Mouse (Mus musculus): ENCODE measurements around the gene Cbx2. TPM values are rescaled to one million over a fixed set of nuclear protein-coding genes. Genes with fewer than 3 reads are reported as not detected.

Gene Cbx2
- total RNA-seq, 1 experiment from 2014 or later = 7.4 TPM

DNA sequence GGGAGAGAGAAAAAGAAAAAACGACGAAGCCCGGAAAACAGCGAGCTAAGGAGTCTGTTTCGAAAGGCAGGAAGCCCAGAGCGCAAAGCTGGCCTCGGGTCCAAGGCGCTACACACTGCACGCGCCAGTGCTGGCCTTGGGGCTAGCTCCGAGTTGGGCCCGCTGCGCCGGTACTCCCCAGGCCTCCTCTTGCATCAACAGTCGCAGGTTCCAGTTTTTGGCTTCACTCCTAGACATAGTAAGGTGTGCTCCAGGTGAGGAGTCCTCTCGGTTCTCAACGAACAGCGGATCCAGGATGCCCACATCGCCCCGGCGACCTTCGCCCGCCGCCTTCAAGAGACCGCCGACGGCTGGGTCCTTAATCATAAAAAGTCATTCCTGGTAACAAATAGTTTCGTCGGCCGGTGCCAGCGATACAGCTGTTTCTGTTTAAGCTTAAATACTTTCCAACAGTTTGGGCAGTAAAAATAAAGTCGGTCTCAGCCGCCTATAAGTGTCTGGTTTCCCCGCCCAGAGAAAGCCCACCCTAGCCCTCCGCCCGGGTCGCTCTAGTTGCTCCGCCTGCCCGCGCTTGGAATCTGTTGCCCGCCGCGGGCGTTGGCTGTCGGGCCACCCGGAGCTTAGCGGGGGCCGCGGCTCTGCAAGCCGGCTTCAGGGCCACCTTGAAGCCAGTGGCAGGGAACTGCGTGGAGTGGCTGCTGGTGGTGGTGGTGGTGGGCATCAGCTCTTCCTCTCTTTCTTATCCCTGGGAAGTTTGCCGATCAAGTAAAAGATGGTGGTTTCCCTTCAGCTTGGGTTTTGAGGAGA lies 19.9 kb downstream of the Cbx2 start:
- no peak for DNase-seq

DNA sequence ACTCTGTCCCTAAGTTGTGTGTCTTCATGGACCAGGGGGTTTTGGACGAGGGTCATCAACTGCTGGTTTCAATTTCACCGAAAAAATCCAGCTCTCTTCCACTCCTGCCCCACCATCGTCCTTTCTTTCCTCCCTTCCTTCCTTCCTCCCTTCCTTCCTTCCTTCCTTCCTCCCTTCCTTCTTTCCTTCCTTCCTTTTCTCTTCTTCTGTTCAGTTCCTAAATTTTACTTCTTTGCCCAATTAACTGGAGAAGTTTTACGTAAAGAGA lies 20.4 kb downstream of the Cbx2 start:
- DNase-seq = no peak

DNA sequence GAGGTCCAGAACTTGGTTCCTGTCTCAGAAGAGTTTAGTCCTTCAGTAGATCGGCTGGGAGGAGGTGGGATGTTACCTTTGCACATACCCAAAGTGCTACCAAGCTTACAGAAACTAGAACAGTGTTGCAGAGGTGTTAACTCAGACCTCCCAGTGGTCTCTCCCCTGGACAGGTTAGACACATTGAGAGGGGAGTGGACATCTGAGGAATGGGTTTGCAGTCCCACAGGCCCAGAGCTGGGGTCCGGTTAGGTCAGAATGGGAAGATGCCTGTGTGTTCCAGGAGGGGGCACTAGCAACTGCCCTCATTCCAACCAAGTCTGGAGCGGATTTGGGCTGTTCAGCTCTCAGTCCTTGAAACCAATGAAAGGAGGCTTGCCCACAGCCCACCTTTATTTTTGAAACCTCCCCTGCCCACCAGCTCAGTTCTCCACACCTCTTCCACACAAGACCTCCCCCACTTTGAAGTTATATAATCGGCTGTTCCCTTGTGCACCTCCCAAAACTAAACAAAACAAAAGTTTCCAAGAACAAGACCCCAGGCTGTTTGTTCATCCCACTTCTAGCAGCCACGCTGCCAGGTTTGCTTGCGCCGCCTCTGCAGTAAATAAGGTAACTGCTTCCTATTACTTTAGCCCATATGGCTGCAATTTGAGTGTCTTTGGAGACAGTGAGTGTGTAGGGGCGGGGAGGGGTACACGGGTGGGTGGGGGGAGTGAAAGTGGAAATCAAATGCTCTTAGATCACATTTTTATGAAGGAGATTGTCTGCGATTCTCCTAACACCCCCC lies 21.2 kb downstream of the Cbx2 start:
- DNase-seq = no peak

DNA sequence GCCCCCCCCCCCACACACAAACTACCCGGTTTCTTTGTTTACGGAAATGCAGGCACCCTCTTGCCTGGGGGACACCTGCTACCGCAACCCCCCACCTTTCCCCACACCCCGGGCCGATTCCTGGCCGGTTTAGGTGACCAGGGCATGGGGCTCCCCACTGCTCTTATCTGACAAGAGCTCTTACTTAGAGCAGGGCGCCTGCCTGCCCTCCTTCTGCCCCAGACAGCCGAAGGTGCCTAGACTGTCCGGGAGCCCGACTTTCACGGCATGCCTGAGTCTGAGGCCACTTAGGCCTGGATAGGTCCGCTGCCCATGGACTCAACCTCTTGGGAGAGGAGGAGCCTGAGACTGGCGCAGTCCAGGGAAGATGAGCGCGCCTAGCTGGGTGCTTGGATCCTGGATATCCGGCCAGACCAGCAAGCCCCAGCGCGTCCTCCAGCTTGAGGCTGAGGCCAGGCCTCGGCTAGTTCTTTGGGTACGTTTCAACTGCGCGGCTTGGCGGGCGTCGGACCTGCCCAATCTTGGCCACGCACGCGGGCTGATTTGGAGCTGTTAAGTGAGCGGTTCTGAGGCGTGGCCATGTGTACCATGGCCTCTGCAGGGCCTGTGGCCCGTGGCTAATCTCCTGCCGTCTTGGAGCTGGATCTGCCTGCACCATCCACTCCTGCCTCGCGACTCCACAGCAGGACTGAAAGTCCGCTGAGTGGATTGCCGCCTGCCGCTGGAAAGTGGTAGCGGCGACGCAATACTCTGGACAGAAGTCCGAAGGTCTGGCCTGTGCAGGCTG lies 22.0 kb downstream of the Cbx2 start:
- no peak for DNase-seq

DNA sequence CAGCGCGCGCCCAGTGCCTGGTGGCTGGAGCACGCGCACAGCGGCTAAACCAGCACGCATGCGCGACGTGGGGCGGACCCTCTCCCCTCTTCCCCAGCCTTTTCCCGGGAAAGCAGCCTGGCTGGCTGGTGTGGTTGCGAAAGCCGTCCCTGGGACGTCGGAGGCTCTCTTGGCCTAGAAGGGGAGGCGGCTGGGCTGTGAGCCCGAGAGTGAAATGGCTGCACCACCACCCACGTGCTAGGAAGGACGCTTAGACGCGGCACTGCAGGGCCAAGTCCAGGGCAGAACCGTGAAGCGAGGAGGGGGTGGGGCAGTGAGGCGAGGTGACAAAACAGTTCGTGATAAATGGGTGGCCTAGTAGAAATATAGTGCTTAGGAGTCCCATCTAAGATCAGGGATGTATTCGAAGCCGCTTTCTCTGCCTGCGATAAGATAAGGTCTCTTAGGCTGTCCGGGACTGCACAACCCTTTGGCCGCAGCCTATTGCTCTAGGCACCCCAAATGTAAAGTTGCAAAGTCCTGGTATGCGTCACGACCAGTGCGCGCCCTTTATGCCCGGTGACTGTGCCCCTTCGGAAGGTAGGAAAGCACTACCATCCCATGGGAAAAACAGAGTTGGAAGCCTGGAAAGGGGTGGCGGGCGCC lies 24.0 kb downstream of the Cbx2 start:
- DNase-seq = peak; percentile 81

DNA sequence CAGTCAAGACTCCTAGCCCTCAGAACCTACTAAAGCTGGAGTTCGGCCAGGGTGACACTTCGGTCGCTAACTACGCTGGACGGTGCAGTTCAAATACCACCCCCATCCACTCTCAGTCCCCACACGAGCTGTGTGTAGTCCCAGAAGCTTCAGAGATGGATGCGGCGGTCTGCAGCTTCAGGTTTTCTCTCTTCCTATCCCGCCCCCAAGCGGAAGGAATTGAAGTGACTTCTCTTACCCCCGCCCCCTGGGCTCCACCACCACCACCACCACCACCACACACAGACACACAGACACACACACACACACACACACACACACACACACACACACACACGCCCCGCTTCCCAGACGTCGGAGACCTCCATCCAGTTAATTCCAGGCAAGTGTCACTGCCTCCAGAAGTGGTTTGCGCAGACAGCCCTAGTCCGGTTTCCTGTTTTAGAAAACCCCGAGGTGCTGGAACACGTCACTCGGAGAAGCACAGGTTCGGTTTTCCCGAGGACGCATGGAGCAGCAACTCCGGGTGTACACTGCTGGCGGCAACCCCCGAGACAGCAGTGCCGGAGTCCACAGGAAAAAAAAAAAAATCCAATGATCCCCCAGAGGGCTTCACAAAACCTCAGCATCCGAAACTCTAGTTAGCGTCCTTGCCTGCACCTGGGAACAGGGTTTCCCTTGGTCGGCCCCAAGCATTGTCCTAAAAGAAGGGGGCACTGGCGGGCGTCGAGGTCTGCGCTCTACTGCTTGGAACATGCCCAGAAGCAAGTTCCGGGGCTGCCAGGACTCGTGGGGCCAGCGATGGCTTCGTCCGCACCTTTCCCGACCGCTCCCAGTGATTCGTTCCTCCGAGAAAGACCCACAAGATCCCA lies 24.7 kb downstream of the Cbx2 start:
- no peak for DNase-seq

DNA sequence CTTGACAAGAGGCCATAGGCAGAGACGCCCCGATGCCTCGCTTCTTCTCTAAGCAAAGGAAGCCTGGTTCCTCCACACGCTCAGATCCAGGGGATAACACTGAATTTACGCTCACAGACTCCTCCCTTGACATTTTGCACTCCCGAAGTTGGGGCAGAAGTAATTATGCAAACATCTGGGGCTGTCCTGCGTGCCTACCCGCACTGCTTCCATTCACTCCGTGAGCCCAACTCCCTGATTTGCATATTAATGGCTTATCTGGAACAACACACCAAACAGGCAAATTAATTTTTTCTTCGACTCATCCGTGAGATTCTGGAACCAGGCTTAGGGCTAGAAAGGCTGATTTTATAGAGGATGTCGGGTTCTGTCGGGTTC lies 25.4 kb downstream of the Cbx2 start:
- no peak for DNase-seq

DNA sequence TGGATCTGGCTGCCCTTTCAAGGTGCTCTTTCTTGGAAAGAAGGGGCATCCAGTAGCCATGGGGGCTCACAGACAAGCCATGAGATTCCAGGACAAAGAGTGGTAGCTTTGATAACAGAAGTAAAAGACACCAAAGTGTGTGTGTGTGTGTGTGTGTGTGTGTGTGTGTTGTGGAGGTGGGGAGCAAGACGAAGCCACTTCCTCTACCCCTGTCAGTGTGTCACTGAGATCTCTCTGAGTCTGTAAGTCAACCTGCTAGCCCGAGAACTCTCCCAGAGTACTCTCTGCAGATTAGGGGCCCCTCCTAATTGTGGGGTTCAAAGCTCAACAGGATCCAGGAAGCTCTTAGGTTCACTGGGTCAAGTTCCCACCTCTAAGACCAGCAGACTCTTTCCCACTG lies 27.6 kb downstream of the Cbx2 start:
- DNase-seq = no peak

DNA sequence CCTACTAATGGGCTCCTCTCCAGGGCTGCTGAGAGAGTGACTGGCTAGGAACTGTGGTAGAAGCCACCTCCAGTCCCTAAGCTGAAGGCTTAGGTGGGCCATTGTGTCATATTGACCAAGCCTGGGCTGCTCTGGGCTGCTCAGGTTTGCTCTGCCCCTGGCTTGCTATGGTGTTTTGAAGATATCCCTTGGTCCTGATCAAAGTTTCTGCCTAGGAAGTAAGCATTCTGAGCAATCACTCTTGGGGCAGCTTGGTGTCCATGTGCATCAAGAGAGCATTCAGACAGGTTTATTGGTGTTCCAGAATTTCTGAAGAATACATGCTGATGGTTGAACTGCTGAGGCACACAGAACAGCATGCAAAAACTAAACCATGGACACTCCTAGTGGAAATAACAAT lies 28.7 kb downstream of the Cbx2 start:
- DNase-seq = no peak

DNA sequence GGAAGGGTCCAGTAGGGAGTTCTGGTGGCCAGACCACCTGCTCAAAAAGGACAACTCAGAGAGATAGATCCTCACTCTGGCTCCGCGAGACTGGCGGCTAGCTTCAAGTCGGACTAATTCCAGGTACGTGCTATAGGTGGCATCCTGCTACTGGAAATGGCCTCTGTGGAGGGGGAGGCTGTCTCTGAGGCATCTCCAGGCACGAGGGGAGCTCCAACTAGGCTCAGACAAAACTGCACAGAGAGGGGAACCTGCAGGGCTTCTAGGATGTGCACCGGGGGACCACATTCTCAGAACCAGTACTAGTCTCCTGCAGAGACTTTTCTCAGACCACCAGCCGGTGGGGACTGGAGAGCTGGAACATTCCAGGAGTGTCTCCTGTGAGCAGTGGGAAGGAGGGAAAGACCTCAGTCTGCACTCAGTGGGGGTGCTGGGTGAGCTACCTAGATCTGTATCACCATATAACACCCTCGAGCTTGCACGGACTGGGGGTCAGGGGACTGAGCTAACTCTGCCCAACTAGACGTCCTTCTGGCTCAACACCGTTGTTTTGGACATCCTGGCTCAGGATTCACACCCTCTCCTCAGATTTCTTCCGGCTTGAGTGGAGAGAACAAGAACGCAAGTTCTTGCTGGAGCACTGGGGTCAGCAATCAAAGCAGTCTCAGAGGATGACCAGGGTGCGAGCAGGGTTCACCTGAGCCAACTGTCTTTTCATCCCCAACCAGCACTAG lies 29.3 kb downstream of the Cbx2 start:
- peak; percentile 48 for DNase-seq

DNA sequence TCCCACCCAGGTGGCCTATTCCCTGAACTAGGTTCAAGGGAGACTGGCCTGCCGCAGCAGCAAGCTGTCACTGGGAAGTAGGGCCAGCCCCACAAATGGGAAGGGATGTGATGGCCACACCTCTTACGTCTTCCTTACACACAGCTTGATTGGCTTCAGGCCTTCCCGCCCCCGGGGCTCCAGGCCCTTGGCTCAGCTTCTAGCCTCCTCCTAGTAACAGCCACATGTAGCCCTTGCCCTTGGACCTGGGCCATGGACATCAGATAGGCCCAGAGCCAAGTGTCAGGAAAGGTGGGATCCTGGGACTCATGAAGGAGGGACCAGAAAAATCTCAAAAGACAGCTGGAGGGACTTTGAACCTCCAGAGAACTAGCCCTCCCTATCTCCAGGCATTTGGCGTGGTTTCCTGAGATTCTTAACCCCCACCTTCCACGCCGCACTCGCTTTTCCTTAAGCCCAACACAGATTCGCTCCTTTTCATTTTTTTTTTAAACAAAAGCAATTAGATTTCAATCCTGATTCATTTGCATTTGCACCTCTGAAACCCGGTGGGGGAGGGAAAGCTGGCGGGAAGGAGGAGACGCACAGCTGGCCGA lies 30.0 kb downstream of the Cbx2 start:
- DNase-seq = peak; percentile 44

DNA sequence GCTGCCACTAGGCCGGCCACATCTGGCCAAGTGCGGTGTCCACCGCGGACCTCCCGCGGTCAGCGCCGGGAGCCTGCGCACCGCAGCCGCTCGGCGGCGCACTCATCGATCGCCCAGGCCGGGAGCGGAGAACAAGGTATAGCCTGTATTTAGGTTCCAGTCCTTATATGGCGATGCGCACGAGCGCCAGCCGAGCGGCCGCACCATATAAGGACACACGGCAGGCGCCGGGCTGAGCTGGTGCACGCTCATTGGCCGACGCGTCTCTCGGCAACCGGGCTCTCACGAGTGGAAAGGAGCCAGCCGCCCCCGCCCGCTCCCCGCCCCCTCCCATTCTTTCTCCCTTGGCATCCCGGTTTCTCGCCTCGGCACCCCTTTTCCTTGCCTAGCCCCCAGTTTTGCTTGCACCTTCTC lies 30.5 kb downstream of the Cbx2 start:
- DNase-seq = peak; percentile 87

DNA sequence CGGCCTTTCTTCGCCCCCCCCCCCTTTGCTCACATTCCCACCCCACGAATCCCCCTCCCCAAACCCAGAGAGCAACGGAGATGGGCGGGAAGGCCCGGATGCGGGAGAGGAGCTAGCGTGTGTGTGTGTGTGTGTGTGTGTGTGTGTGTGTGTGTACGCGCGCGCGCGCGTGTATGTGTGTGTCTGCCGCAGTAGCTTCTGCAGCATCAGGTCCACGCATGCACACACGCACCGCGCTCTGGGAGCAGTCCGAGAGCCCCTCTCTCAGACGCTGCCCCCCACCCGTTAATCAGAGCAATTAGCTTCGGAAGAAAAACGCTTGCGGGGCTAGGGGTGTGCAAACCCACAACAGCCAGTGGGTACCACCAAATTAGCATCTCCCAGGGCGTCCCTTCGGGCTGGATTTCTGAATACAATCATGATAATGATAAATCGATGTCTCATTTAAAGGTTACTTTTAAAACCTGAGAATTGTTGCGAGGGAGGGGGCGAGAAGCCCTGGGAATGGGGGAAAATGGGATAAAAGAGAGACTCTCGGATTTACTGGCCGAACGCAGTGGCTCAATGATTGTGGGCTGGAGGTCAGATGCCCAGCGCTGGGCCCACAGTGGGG lies 31.1 kb downstream of the Cbx2 start:
- no peak for DNase-seq

DNA sequence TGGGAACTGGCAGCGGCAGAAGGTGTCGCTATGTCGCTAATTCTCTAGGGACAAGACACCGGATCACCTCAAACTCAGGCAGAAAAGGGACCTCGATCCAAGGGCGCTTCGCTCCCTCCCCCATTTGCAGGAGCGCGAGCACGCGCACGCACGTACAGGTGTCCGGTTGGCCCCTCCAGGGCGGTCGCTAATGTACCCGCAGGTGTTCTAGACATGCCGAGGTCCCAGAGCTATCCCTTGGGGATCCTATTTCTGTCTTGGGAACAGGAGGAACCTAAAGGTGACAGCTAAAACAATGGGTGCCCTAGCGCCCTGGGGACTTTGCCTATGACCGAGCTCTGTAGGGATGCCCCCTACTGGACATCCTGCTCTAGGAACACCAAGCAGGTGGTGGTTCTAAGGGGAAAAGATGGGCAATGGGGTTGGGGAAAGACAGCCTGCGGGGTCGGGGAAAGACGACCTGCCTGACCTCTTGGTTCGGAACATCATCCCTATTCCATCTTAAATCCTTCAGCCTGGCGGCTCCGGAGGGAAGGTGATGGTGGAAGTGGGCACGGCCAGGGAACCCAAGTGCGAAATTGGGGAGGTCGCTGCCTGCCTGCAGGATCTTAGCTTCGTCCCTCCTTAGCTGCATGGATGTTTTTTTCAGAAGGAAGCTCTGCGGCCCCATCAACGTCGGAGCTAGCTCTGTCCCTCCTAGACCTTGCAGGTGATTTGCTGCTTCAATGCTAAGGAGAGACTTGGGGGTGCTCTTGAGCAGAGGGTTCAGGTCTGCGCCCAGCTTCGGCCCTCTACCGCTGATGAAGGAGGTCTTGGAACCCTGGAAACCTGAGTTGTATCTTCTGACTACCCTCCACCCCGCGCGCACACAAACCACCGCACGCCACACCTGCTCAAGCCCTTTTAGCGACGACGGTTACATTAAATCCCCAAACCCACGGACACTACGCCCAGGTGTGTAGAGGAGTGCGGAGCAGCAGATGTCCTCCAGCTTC lies 31.9 kb downstream of the Cbx2 start:
- DNase-seq = peak; percentile 46

DNA sequence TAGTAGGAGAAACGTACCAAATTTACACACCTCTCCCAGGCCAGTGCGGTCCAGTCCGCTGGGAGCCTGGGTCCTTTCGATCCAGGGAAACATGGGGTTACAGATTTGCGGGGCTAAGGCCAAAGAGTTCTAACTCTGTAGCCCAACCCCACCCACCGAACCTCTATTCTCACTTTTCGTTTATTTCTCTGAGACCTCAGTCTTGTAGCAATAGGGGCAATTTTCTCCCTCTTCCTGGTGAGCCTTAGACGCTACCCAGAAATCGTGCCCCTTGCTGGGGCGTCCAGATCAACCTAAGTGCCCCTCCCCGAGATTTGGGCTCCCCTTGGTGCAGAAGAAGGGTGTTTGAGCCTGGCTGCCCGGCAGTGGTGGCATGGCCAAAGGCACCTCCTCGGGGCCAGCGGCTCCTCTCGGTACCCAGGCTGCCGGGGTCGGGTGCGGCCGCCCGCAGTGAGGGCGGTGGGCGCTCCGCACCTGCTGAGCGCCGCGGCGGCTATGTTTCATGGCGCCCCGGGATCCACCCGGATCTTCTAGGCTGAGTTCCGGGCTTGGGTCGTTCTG lies 32.9 kb downstream of the Cbx2 start:
- DNase-seq = no peak

DNA sequence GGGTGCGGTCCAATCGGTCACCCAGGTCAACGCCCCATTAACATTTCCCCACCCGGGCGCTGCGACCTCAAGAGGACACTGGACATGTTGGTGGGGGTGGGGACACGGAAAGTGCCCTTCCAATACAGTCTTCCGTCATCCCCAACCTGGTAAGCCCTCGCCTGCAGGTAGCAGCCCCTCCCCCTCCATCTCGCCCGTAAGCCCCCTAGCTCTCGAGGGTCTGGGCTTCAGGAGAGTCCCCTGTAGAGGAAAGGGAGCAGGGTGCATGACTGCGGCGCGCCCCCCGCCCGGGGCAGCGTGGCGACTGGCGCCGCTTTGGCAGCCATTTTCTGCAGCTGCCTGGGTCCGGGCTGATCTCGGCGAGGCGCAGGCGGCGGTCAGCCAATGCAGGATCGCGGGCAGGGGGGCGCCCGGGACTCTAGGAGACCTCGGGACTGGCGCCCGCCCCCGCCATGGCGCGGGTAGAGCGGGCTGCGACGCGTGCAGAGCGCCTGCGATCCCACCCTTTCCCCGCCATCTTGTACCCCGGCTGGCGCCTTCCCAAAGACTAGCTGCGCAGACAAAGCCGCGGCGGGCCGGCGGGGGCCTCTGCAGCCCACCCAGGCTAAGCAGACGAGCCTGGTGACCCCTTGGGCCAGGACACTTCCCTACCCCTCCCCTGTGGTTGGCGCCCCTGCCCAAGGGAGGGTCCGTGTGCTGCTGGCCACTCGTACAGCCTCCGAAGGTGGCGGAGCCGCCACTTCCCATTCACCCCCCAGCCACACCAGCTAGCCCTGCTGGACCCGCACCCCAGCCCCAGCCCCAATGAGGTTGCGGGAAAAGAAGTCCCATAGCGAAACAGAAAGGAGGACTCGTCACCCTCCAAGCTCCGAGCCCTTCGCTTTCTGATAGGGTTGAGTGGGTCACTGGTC lies 33.8 kb downstream of the Cbx2 start:
- peak; percentile 63 for DNase-seq

DNA sequence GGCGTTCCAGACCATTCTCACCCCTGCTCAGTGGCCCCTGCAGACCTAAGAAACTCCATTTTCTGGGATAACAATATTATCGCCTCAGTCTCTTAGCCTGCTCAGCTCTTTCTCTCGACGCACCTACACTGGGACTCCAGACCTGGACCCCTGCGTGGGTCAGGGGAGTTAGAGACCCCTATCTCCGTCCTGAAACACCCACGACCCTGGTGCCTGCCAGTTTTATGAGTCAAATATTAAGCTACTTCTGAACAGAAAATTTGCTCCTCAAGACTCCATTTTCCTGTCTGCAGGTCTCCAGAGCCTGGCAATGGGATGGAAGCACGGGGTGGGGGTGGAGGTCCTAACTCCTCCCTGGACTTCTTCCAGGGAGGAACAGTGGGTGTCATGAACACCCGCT lies 34.5 kb downstream of the Cbx2 start:
- no peak for DNase-seq

Measured in adrenal gland, postnatal 14 days (tissue).